Mouse (Mus musculus) embryonic facial prominence, embryonic 10.5 days (tissue): ENCODE data around the gene Psmd1. TPM values are rescaled to one million over a fixed set of nuclear protein-coding genes. Genes with fewer than 3 reads are reported as not detected.
A peak's percentile ranks its signal among the peaks of the same experiment; 100 is the strongest.
"Not testable (repeated sequence)": the region's sequence is repeated elsewhere in the genome, so short reads cannot be mapped to it uniquely, and the experiment has no call there.

ENCODE experiments used
- DNase-seq: peaks from one replicate; pipeline ENCODE4 v3.0.0-alpha.2; 2017; ENCODE audit warnings: low spot score
- H3K27ac ChIP-seq: fragments of 300-500 bp; sonication (generic); replicated peaks from 2 replicates; pipeline ENCODE4 v1.5.1; 2016; ENCODE audit warnings: mild to moderate bottlenecking
- H3K27me3 ChIP-seq: fragments of 300-500 bp; sonication (generic); replicated peaks from 2 replicates; pipeline ENCODE4 v1.6.1; 2016; ENCODE audit warnings: low read depth, mild to moderate bottlenecking; ENCODE audit not compliant: poor library complexity, severe bottlenecking
- H3K36me3 ChIP-seq: fragments of 300-500 bp; sonication (generic); replicated peaks from 2 replicates; pipeline ENCODE4 v1.6.1; 2016; ENCODE audit warnings: mild to moderate bottlenecking, moderate library complexity
- H3K4me1 ChIP-seq: fragments of 300-500 bp; sonication (generic); 2 replicates; pipeline ENCODE4 v1.6.1; 2016
- H3K4me3 ChIP-seq: fragments of 300-500 bp; sonication (generic); 2 replicates; pipeline ENCODE4 v1.5.1; 2016; ENCODE audit warnings: mild to moderate bottlenecking, moderate library complexity
- H3K9me3 ChIP-seq: fragments of 300-500 bp; sonication (generic); 2 replicates; pipeline ENCODE4 v1.6.1; 2016; ENCODE audit warnings: mild to moderate bottlenecking
- WGBS: fragments of 180-500 bp; shearing (Covaris S2); methylation state at CpG from one replicate; pipeline ENCODE4 v1.1.7; 2016; 5-methylcytosine and 5-hydroxymethylcytosine counted together
- polyA plus RNA-seq: library from polyadenylated mRNA; unstranded; fragments of >200 nt; fragmentation: Nextera tagmentation; extraction: Ambion mirVana; gene quantifications from 2 replicates; pipeline ENCODE4 v1.2.1, GENCODE M21; 2016

Psmd1 gene
- 228 and 231 TPM in 2 replicates for polyA plus RNA-seq

DNA sequence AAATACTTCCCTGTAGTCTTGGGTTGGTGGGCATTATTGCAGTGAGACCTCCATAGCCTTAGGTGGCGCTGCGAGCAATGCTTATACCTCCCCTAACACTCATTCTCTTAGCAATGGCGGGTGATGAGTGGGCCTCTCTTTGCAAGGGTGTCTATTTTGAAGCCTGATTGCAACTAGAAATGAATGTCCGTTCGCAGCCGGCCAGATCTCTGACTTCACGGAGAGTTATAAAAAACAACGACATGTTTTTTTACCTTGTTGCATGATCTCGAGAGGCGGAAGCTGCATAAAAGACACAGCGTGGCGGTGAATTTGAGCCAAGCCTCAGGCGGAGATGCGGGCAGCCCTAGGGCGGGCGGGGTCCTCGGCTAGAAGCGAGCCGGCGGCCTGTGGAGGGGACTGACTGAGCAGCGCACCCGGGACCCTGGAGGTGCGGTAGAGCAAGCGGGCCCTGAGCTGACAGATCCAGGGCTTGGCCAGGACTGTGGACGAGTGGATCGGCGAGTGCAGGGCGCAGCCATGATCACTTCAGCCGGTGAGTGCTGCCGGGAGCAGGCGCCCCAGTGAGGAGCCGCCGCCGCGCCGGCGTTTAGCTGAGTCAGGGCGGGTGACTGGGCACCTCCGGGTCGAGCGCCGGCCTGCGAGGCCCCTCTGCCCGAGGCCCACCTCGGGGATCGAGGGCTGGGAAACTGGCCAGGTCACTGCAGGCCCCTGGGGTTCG is at the start of gene Psmd1:
Gene Psmd1, plus strand, starts transcription at position 117 of the 721 bp plus-strand sequence.
- peaks cover 13% of the 10 kb centered on the region for H3K4me1 ChIP-seq
- H3K4me3 ChIP-seq = peak within 1 kb of the TSS; percentile 92
- peak; percentile 90 for DNase-seq
- H3K36me3 ChIP-seq = peaks cover 18% of the 10 kb centered on the region
- peaks cover 4% of the 10 kb centered on the region; the same call in 1 of the 2 replicates for H3K9me3 ChIP-seq
- H3K27me3 ChIP-seq = no peaks in the 10 kb centered on the region
- under 1% methylated on average over 47 of the region's 47 CpGs for WGBS
- peak within 1 kb of the TSS; percentile 96 for H3K27ac ChIP-seq

- DNase-seq, H3K4me3 ChIP-seq, H3K9me3 ChIP-seq, H3K27ac ChIP-seq, H3K36me3 ChIP-seq: not testable (repeated sequence)
- Histone ChIP-seq H3K4me1 (peaks cover 12% of the 10 kb centered on the region; the same call in 1 of the 2 replicates), H3K27me3 (peaks cover 47% of the 10 kb centered on the region)
- WGBS = 95% methylated on average over 9 of the region's 9 CpGs
Measured at GRCm38 (mm10) chr1:86015758-86016157, 48.4 kb upstream of the Psmd1 start.

DNA sequence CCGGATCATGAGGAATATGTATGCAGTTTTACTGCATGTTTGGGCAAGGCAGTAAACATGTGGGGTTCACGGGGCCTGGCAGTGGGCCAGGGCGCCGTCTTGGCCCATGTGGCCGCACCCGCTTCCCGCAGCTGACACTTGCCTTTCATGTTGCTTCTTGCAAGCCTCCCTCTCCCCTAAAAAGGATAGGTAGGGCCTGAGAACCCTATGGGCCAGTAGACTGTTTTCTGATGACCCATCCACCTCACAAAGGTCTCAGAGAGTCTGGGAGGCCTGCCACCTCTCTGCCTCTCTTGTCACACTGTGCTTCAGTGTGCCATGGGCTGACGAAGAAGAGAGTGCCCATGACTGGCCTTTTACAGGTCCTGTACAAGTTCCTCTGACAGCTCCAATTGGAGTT is 47.7 kb upstream of the Psmd1 start, which contains the start of gene Spata3:
Gene Spata3, plus strand, starts transcription at position 301 of the 400 bp plus-strand sequence.
- H3K9me3 ChIP-seq = peaks cover 3% of the 10 kb centered on the region; the same call in 1 of the 2 replicates
- H3K4me3 ChIP-seq = no peak within 1 kb of the TSS
- H3K4me1 ChIP-seq = peaks cover 12% of the 10 kb centered on the region; the same call in 1 of the 2 replicates
- peaks cover 55% of the 10 kb centered on the region for H3K27me3 ChIP-seq
- H3K36me3 ChIP-seq = no peaks in the 10 kb centered on the region
- 91% methylated on average over 8 of the region's 8 CpGs for WGBS
- no peak within 1 kb of the TSS for H3K27ac ChIP-seq
- DNase-seq = no peak

DNA sequence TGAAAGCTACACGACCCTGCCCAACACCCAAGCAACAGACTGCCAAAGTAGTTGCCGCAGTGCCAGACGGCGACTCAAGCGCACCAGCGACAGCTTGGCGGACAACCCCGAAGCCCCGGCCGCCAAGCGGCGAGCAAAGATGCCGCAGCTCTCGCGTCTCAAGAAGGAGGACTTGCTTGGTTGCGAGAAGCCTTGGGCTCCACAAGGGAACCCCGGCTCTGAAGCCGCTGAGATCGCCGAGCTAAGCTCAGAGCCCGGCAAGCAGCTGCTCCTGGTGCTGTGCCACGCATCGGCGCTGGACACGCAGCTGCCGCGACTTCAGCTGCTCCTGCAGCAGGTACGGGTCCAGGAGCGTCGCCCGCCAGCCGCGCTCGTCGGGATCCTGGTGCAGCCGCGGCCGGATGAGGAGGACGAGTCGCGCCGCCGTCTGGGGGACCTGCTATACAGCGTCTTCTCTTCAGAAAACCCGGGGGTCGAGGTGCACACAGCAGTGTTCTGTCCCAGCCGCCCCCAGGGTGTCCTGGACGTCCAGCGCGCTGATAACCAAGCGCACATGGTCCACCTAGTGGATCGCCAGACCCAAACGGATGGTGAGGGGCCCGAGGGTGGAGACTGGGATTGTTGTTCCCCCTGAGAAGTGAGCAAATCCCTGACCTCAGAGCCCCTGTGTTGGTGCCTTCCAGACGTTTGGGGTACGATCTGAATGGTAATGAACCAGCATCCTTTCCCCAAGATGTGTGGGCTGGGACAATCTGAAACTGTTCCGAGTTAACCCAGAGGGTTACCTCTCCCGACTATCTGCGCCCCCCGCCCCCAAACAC is 45.7 kb upstream of the Psmd1 start:
- WGBS = 4% methylated on average over 60 of the region's 60 CpGs
- H3K9me3 ChIP-seq = no peaks in the 10 kb centered on the region
- H3K36me3 ChIP-seq = no peaks in the 10 kb centered on the region
- H3K4me1 ChIP-seq = peaks cover 12% of the 10 kb centered on the region; the same call in 1 of the 2 replicates
- peaks cover 62% of the 10 kb centered on the region for H3K27me3 ChIP-seq
- H3K27ac ChIP-seq = no peak overlapping the region; the same call in 1 of the 2 replicates
- H3K4me3 ChIP-seq = peak overlapping the region; percentile 67
- peak; percentile 83 for DNase-seq

DNA sequence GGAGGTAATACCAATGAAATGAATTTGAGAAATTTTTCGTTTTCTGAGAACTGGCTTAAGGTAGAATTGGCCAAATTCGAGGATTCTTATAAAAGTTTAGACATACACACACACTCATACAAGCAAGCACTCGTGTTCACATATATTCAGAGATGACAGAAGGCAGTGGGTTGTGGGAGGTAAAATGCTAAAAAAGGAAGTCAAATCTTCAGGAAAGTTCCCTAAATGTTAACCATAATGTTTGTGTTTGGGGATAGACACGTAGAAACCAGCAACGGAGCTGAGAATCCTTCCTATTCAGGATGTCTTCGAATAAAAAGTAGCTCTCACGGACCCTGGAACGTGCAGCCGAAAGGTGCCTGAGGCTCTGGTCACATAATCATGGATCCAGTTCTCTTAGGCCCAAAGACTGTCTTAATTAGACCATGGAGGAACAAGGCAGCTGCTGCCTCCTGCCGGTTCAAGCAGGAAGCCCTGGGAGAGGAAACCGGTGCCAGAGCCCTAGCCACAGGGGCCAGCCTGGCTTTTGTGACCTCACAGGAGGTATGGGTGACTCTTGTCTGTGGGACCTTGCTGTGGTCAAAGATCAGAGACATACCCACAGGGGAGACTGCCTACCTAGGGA is 42.7 kb upstream of the Psmd1 start:
- no peaks in the 10 kb centered on the region for H3K36me3 ChIP-seq
- no peak overlapping the region for H3K27ac ChIP-seq
- no peaks in the 10 kb centered on the region for H3K9me3 ChIP-seq
- H3K4me1 ChIP-seq = peaks cover 12% of the 10 kb centered on the region; the same call in 1 of the 2 replicates
- no peak for DNase-seq
- no peak overlapping the region for H3K4me3 ChIP-seq
- 69% methylated on average over 11 of the region's 11 CpGs for WGBS
- peaks cover 58% of the 10 kb centered on the region for H3K27me3 ChIP-seq

GRCm38 (mm10) chr1:86032273-86032987 is 31.8 kb upstream of the Psmd1 start:
- WGBS = 13% methylated on average over 11 of the region's 11 CpGs
- DNase-seq = no peak
- no peak overlapping the region for H3K4me3 ChIP-seq
- H3K36me3 ChIP-seq = no peaks in the 10 kb centered on the region
- no peaks in the 10 kb centered on the region for H3K9me3 ChIP-seq
- H3K27me3 ChIP-seq = peaks cover 10% of the 10 kb centered on the region
- H3K4me1 ChIP-seq = peaks cover 6% of the 10 kb centered on the region
- no peak overlapping the region for H3K27ac ChIP-seq

GRCm38 (mm10) chr1:86038191-86038951 is 25.8 kb upstream of the Psmd1 start:
- H3K36me3 ChIP-seq = no peaks in the 10 kb centered on the region
- H3K9me3 ChIP-seq = peaks cover 9% of the 10 kb centered on the region; the same call in 1 of the 2 replicates
- peaks cover 17% of the 10 kb centered on the region for H3K27me3 ChIP-seq
- DNase-seq = no peak
- 63% methylated on average over 3 of the region's 3 CpGs for WGBS
- no peaks in the 10 kb centered on the region for H3K4me1 ChIP-seq
- H3K4me3 ChIP-seq = no peak overlapping the region
- H3K27ac ChIP-seq = no peak overlapping the region

- H3K4me1 ChIP-seq = no peaks in the 10 kb centered on the region
- WGBS = 72% methylated on average over 4 of the region's 4 CpGs
- H3K27me3 ChIP-seq = peaks cover 34% of the 10 kb centered on the region
- no peak for DNase-seq
- H3K27ac ChIP-seq = no peak overlapping the region
- peaks cover 9% of the 10 kb centered on the region; the same call in 1 of the 2 replicates for H3K9me3 ChIP-seq
- no peaks in the 10 kb centered on the region for H3K36me3 ChIP-seq
- no peak overlapping the region for H3K4me3 ChIP-seq
Measured at GRCm38 (mm10) chr1:86040131-86040530, 24.1 kb upstream of the Psmd1 start.

DNA sequence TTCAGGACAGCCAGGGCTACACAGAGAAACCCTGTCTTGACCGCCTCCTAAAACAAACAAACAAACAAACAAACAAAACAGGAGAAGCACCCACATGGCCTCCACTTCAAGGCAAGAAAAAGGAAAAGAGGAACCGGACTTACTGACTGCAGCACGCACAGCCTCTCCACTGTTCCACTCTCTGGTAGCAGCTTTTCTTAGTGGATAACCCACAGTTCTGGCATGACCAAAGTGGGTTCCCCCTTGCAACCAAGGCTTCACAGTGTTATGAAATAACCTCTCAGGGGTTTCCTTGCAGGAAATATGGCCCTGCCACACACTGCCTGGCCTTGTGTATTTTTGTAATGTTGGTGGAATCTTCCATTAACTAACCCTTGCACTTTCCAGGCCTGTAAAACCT is 23.4 kb upstream of the Psmd1 start:
- no peaks in the 10 kb centered on the region for H3K36me3 ChIP-seq
- 91% methylated on average over 3 of the region's 3 CpGs for WGBS
- no peak for DNase-seq
- H3K27ac ChIP-seq = no peak overlapping the region
- H3K9me3 ChIP-seq = peaks cover 9% of the 10 kb centered on the region; the same call in 1 of the 2 replicates
- peaks cover 3% of the 10 kb centered on the region for H3K4me1 ChIP-seq
- H3K27me3 ChIP-seq = peaks cover 41% of the 10 kb centered on the region
- no peak overlapping the region for H3K4me3 ChIP-seq

- no peak overlapping the region for H3K4me3 ChIP-seq
- no peaks in the 10 kb centered on the region for H3K36me3 ChIP-seq
- DNase-seq = no peak
- H3K27ac ChIP-seq = no peak overlapping the region
- 57% methylated on average over 4 of the region's 4 CpGs for WGBS
- H3K27me3 ChIP-seq = peaks cover 76% of the 10 kb centered on the region
- H3K9me3 ChIP-seq = peaks cover 9% of the 10 kb centered on the region; the same call in 1 of the 2 replicates
- peaks cover 18% of the 10 kb centered on the region for H3K4me1 ChIP-seq
Measured at GRCm38 (mm10) chr1:86045056-86045455, 19.1 kb upstream of the Psmd1 start.
